Mouse (Mus musculus) ES-E14 (cell line): Measurements from ENCODE around the gene Pitpnm2.

Source experiments
- CHD2 ChIP-seq: IDR thresholded peaks from 2 replicates; pipeline ENCODE4 v1.6.1; 2014; ENCODE audit warnings: mild to moderate bottlenecking, low read depth, low read length, inconsistent platforms
- MAFK ChIP-seq: IDR thresholded peaks from 2 replicates; pipeline ENCODE4 v1.6.1; 2014; ENCODE audit warnings: mild to moderate bottlenecking, low read depth, low read length, inconsistent platforms; ENCODE audit not compliant: insufficient read depth
- ZNF384 ChIP-seq: IDR thresholded peaks from 2 replicates; pipeline ENCODE4 v1.6.1; 2012; ENCODE audit warnings: low read depth, low read length, inconsistent platforms

GRCm38 (mm10) chr5:124155943-124156342 is 93.6 kb downstream of the Pitpnm2 start:
- TF ChIP-seq ZNF384 (no peak), MAFK (no peak), CHD2 (no peak)
